Mouse (Mus musculus) lung, postnatal 4 days (tissue): Measurements from ENCODE around the gene Teddm3.
"Not testable (repeated sequence)": the region's sequence is repeated elsewhere in the genome, so short reads cannot be mapped to it uniquely, and the experiment has no call there.

ENCODE experiments used
- DNase-seq, 2 experiments: peaks; one replicate each; pipeline ENCODE4 v3.0.0; 2021

Teddm3 gene

DNA sequence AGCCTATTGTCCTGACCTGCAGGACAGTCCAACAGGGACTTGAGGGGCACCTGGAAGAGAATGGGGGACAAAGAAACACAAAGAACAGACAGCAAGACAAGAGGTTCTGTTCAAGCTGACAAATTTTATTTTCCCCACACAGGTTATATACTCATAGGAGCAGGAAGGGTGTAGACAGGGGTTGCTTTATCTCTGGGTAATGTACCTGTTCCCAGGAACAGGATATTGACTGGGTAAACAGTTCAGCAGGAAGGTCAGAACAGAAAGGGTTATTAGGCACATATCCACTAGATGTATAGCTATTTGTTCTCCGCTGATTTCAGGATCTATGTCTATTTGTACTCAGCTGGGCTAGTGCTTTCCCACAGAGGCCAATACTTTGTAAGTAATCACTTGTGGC, 5.3 kb downstream of the Teddm3 start:
- DNase-seq, result not testable (repeated sequence)

DNA sequence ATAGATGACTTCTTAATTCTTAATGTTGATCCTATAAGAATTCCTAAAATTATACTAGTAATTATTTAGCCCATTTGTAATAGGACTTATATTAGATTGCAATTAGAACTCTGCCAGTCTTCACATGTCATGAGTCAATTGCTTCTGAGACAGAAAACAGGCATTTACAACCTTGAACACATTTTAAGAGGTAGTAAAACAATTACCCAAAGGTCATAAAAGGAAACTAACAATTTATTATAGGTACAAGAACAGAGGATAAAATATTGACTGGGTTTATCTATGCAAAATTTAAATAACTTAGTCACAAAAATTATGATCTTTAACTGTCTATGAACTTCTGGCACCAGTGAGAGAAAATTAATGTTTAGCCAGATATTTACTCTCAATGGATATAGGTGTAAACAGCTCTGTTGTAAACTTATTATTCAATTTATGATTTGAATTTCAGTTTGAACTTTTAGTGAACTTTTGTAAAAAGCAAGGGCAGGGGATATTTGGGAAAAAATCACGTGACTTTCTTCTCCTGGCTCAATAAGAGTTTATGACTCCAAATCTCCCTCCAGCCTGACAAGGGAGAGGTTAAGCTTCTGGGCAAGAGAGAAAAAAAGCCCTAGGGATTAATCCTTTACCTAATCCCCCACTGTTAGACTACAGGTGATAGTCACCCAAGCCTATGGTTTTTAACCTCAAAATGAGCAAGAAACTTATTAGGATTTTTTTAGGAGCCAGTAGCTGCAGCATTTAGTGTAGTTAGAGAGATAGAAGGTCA, 17.3 kb downstream of the Teddm3 start:
- no peak for DNase-seq

DNA sequence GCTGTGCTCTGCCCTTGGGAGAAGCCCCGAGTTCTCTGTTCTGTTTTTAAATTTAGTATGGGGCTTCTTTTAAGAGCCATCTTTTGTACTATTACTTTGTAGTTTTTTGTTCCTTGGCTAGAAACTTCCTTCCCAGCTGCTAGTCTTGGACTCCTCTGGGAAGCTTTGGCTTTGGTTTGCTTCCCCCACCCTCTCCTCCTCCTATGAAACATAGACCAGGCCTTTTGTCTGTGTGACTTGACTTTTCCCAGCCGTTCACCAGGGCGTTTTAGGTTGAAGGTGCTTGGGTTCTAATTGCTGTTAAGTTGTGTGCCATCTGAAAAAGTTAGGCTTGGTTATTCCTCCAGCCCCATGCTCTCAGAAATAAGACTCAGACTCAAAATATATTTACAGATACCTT, 26.1 kb downstream of the Teddm3 start:
- peak in 1 of 2 experiments; percentile 29 for DNase-seq

DNA sequence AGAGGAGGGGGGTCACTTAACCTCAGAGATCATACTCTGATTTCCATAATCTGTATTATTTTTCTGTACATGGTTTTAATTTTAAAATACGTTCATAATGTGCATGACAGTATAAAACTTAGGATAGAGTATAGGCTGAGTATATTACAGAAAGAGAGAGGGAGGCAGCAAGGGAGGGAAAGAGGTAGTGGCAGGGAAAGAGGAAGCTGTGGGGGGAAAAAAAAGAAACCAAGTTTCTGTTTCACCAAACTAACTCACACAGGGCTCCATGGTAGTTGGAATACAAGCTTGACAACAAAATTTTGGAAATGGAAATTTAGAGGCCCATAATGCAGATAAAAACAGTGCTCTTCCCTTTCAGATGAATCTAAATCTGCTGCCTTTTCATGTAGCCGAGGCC, 31.0 kb downstream of the Teddm3 start:
- DNase-seq, result not testable (repeated sequence)

DNA sequence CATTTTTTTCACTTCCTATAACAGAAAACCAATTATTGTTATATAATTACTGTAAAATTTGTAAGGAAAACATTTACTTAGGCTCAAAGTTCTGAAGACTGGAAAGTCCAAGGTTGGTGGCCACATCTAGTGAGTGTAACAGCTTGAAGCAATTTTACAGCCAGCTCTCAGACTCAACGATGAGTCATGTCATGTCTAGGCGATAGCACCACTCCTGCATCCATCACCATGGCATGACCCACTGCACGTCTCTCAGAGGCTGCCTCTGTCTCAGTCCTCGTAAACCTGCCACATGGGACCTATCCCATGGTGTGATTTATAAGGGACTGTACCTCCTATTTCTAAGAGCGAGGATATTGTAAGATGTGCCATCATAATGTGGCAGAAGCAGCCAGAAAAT, 37.7 kb downstream of the Teddm3 start:
- DNase-seq, result no peak

DNA sequence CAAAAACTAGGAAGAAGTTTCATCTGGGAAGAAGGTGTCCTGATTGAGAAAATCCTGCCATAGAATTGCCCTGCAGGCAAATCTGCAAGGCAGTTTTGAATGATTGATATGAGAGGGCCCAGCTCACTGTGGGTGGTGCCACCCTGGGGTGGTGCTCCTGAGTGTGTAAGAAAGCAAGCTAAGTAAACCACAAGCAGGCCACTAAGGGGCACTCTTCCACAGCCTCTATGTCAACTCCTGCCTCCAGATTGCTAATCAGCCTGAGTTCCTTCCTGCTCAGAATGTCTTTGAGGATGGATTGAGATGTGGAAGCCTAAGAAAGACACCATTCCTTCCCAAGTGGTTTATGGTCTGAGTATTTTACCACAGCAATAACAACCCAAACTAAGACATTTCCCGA, 44.3 kb downstream of the Teddm3 start:
- DNase-seq, result peak in 1 of 2 experiments; percentile 13
